Mouse (Mus musculus): ENCODE measurements at regions not wholly inside any gene's neighbourhood (a gene's known extent, or its start where the extent isn't known, plus 50 kb on each side); places are given as distances from the start of the nearest gene placed in this dataset.

DNA sequence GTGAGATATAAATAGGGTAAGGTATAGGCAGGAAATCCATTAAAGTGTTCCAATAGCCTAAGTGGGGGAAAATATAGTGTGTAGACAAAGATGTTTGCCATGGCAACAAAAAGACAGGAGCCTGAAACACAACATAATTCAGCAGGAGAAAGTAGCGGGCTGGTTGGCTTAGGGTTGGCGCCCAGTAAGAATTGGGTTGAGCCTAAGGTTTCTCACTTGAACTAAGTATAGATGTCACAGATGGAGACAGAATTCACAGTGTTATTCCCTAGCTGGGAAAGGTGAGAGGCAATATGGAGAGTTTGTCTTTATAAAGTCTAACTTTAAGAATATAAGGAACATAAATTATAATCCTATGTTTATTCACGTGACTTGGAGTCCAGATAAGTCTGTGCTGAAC lies 64.8 kb upstream of the Ogfrl1 start:
- DNase-seq: peak; percentile 21 to 30

DNA sequence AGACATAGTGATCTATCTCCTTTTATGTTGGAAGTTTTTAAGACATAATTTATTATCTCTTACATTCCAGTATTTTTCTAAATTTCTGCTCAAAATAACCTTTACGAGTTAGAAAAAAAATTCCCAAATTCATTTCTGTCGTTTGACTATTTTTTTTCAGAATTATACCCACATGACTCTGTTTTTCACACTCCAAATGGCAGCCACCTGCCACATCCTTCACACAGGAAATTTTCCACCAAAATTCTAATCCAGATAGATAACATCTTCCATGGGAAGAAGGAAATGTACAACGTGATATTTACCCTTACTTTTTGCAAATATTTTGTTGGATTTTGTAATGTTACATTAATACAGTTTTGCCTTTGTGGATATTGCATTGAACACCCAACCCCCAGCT lies 66.5 kb upstream of the Ogfrl1 start:
- DNase-seq: peak in 1 of 2 experiments; percentile 6

DNA sequence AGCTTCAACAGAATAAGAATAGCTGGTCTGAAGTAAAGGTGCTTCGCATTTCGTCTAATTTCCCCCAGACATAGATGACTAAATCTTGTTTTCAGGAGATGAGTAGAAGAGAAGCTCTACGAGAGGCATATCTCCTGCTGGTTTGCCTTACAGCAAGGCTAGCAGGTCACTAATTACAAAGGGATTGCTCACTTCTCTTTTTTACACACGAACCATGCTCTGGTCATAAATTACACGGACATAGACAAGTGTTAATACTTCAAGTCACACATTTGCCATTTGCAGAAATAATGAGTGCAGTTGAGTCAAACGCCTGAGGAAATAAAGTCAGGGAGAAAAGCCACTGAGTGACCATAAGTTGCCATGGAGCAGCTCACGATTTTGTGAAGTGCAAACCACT lies 68.8 kb upstream of the Ogfrl1 start:
- DNase-seq: no peak

DNA sequence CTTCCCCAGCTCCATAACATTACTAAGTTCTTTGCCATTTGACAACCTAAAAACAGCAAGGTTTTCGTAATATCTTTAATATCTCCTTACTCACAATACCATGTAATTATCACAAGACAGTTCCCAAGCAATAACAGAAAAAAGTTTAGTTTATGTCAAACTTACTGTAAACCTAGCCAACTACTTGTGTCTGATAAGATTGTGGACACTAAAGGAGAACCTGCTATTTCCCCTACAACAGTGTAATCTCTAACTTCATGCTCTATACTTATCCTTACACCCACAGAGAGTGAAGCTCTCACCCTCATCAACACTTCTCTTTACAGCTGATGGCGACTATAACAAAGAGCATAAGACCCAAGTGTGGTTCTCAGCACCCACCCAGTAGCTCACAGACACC lies 69.8 kb upstream of the Ogfrl1 start:
- no peak for DNase-seq

DNA sequence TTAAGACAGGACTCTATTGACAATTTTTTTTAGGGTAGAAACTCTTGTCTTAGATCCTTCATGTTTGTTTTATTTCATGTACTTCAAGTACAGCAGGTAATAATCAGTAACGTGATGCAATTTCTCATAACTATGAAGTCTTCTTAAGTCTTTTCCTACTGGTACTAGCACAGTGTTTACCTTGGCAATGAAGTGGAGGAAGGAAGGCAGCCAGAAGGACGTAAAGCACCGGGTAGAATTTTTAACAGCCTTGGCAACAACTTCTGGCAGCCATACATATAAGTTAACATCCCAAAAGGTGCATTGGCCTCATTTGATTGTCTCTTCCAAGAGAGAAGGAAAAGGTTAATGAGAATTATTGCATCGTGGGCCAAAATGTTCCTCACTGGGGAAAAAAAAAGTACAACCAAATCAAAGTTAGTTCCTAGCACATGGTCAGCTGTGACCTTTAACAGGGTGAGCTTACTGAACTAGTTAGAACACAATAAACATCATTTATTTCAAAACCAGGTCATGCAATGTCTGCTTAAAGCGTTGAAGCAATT lies 83.3 kb upstream of the Ogfrl1 start:
- DNase-seq: no peak

DNA sequence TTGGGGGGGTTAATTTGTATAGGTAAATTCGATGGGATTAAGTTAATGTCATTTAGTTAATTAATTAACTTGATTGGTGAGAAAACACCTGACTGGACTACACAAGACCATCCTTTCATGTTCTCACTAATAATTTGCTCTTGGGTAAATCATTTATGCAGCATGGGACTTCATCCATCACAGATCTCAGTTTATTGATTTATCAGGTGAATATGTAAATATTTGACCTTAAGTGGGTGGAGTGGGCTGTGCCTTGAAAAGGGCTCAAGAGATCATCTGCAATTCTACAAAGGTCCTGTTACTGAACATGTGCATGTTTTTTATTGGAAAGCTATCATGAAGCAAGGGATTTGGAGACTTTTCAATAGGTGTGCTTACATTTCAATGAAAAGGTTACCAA lies 87.0 kb upstream of the Ogfrl1 start:
- no peak for DNase-seq

DNA sequence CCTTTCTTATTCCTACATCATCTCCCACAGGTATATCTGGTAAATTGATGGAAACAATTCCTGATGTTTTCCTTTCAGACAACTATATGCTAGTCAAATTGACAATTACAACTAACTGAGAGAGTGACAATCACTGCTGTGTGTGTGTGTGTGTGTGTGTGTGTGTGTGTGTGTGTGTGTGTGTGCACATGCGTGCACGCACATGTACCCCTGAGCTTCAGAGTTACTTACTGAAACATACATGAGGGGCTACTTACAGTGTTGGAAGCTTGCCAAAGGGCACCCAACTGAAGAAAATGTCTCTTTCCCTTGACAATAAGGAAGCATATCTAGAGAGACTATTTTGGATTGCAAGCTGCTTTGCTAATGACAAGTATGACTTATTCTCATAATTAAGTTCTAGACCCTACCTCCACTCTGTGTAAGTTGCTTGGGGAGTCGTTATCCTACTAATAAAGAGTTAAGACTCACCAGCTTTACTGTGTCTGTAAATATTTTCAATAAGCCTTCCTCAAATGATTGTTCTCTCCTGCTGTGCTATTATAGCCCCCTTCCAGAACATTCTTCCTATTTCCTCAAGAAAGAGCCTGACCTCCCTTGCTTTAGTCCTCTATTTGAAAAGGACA lies 87.7 kb upstream of the Ogfrl1 start:
- peak in 1 of 2 experiments; percentile 11 for DNase-seq

DNA sequence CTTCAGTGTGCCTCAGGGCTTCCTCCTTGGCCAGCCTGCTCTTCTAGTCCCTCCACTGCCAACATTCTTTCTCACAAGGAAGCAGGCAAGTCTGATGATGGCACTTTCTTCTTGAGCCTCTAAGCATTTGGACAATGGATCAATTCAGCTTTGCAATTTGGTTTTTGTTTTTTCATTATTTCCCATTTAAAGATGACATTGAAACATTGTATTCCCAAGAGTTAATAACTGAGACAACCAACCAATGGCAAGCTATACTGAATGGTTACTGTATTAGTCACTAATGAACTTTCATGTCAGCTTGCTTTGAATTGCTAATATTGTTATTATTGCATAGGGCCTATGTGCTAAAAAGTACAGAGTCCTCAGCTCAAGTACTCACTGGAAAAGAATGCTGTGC lies 89.5 kb upstream of the Ogfrl1 start:
- DNase-seq: no peak

DNA sequence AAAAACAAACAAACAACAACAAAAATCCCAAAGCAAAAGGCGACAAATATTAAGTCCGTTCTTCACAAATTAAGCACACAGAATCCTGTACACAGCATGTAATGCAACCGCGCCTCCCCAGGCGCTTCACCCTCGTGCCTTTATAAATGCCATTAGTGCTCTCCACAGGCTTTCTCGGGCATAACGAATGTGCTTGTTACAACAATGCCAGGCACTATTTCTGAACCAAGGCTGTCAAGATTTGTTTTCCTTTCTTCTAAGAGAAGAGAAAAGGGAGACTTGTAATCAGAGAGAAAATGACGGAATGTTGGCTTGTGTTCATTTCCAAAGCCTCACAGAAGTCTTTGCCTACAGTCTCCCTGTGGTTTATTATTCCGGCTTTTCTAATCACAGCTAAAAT lies 93.1 kb upstream of the Ogfrl1 start:
- DNase-seq: peak; percentile 31 to 44

DNA sequence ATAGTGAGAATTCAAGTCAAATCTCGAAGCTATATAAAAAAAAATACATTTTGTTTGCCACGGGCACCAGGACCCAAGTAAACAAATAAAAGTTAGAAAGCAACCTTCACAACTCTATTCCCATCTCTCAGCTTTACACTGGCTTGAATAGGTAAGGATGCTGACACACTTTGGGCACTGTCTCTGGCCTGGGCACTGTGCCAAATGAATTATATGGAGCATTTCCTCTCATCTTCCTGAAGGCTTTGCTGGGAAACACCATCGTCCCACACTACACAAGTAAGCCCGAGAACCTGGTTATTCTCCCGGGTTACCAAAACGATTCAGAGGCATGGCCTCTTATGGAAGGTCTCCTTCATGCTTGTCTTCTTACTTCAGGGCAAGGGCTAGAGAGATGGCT lies 93.5 kb upstream of the Ogfrl1 start:
- DNase-seq: peak; percentile 80 to 81

DNA sequence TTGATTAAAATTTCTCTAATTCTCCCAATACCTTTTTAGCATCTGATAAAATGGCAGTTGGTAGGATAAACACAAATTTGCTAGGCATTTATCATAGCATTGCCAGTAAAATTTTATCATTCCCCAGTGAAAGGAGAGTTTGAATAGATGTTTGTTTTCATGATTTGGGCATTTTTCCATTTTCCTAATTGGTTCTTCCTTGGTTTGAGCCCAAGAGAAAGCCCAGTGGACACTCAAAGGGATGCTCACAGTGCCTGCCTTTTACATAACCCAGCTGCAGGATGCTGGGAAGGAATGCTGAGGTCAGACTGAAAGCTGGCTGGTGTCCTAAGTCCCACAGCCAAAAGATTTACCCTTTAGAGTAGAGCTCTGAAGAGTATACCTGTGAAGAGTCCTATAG lies 95.4 kb upstream of the Ogfrl1 start:
- no peak for DNase-seq

DNA sequence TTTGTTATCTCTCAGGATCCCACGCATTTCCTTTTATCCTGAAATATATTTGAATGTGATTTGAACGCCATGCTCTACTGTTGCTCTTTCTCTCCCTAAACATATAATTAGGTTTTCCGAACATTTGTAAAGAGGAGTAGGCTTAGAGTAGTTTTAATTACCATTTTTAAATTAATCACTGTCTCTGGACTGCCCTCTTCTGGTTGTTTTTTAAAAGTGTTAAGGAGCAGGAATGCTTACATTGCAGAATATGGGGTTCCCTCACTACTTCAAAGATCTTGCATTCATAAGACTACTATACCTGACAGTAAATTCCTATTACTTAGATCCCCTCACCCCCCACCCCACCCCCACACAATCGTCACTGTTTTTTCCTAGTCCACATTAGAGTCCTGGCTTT lies 97.8 kb upstream of the Ogfrl1 start:
- peak in 1 of 2 experiments; percentile 69 for DNase-seq

DNA sequence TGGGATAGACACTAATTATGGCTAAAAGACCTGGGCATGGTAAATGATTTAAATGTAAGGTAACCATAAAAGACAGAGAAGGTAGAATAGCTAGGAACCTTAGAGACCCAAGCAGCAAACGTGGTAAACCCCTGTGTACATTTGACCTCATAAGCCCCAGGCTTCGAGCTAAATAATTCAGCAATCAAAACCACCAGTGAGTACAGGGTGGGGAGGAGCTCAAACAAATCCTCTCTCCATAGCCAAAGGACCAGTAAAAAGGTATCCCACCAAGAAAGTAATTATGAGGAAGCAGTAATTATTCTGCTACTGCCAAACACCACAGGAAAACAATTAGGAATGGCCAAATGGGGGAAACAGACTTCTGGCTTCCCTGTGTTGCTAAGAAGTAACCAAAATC lies 122.5 kb upstream of the Ogfrl1 start:
- peak; percentile 11 to 13 for DNase-seq

DNA sequence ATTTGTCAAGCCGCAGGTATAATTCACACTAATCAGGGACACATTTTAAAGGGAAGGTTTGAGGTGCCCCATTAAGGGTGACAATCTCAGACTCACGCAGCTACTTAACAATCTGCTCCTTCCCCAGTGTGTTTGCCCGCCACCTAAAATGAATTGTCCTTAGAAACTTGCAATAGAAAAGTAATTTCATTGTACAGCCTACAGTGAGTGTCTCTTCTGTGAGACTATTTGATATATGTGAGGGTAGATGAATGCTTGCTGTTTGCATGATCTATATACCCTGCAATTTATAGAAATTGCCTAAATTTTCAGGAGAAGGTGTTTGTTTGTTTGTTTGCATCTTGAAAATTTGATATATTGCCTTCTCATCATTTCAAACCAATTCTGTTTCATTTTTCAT lies 135.1 kb upstream of the Ogfrl1 start:
- DNase-seq: no peak

DNA sequence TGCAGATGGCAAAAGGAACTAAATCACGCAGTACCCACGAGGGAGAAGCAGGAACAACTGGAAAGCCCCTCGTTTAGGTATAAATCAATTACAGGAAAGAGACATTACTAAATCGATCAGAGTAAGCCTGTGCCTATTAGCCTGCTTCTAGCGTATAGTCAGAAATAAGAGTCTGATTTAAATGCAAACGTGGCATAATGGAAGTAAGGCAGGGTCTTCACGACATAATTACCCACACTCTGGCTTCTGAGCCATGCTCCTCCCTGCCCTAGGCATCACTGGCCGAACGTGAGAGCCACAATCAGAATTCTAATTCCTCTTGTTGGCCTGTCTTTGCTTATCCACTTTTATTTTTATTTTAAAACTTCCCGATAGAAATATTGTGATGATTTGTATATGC lies 139.0 kb upstream of the Ogfrl1 start:
- no peak for DNase-seq

DNA sequence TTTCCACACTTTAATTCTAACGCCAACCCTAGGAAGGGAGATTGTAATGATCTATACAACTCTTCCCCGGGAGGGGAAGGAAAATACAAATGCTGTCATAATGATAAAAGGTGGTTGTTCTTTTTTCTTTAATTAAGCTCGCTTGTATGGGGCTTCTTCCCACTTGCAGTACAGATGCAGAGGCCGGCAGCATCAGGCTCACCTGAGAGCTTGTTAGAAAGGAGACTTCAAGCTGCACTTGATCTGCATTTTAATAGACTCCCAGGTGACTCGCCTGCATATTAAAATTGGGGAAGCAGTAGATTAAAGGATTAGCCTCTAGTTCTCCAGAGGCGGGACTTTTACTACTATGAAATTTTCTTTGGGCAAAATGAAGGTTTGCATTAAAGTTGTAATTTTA lies 140.8 kb upstream of the Ogfrl1 start:
- DNase-seq: no peak

DNA sequence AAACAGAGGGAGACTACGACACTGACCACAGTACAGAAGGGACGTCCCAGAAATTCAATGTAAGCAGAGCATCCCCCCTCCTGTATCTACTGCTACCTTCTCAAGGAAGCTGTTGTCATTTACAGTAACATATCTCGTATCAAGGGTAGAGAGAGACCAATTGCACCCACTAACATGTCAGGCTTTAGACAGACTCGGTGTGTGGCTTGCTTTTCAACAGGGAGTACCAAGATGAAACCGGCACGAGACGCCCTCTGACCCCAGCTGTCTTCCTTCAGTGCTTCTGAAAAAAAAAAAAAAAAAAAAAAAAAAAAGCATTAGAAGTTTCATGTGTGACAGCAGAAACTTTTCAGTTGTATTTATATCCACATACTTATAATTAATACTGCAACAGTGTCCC lies 143.0 kb upstream of the Ogfrl1 start:
- no peak for DNase-seq

DNA sequence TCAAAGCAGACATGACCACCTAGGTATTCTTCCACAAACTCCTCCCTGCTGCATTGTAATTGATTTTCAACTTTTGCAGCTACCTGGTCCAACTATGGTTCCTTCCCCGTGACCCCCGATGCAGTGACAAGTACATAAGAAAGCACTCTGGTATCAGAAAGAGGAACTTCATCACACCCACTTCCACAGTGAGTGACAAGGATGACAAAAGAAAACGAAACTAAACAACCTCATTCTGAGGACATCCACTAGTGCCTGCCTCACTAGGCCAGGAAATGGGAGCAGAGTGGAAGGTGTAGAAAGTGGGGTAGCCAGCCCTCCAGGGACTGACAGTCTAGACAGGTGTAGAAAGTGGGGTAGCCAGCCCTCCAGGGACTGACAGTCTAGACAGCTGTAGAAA lies 158.2 kb upstream of the Ogfrl1 start:
- no peak for DNase-seq

DNA sequence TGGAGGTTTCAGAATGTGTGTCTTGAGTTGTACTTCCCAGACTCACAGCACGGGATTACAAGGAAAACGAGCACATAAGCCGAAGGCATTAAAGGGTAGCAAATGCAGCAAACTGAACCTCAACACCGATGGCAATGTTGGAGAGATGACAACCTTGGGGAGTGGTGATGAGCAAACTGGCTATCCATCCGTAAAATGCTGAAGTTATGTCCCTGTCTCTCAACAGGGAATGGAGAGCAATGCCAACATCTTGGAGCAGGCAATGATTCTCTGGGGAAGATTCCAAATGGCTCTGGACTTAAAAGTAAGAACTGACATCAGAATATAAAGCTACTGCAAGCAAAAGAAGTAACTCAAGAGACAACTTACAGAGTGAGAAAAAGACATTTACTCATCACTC lies 170.5 kb upstream of the Ogfrl1 start:
- peak; percentile 40 to 63 for DNase-seq

DNA sequence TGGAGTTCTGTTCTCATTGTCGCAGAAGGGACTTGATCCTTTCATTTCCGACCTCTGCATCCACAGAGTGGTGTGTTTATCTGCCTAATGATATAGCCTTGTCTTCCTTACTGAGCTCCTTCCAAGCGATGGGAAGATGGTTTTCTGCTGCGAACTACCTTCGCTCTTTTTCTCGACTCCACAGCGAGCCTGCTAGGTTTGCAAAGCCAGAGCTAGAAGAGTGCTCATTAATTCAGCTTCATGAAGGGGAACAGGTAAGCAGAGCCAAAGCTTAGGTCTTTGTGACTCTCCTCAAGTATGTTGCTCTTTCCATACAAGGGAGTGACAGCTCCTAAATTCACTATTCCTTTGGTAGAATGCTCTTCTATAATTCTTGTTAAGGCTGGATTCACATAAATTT lies 176.9 kb upstream of the Ogfrl1 start:
- peak in 1 of 2 experiments; percentile 9 for DNase-seq

DNA sequence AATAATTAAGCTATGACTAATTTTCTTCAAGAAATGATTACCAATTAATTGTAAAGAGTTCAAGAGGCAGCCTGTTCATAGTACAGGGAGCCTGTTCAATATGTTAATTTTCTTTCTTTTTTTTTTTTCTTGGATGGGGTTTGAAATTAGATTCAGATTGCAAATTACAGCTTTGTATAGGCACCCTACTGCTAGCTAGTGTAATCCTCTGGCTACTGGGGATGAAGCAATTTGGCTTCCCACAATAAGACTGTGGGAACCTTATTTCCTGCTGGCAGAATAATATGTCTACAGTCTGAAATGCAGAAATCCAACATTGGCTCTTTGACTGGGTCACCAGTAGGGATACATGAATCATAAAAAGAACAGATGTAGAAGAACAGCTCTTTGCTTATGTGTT lies 177.4 kb upstream of the Ogfrl1 start:
- DNase-seq: peak; percentile 15 to 47

DNA sequence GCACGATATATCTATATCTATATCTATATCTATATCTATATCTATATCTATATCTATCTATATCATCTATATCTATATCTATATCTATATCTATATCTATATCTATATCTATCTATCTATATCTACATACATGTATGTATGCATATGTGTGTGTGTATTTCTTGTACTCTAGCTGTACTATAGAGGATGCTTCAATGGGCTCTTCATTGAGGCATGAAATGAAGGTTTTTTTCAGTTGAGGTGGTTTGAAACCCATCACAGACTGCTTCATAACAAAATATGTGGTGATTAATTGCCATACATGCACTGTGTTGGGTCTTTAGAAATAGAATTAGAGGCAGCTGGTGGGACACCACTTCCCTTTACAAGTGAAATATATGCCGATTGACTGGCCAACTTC lies 177.9 kb upstream of the Ogfrl1 start:
- no peak for DNase-seq

DNA sequence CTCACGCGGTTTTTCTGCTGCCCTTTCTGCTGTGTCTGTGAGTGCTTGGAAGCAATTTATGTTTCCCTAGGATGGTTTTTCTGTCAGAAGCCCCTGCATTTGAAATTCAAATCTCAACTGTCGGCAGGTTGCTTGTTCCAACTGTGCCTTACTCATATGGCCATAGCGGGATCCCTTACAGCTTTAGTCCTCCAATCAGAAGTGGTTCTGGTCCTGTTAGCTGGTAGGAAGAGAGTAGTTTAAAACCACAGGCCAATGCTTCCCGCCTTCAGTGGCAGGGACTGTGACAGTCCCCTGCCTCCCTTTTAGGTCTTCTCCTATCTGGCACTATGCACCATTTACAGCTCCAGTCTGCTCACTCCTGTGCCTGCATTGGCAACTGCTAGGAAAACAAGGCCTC lies 178.6 kb upstream of the Ogfrl1 start:
- peak in 1 of 2 experiments; percentile 4 for DNase-seq

DNA sequence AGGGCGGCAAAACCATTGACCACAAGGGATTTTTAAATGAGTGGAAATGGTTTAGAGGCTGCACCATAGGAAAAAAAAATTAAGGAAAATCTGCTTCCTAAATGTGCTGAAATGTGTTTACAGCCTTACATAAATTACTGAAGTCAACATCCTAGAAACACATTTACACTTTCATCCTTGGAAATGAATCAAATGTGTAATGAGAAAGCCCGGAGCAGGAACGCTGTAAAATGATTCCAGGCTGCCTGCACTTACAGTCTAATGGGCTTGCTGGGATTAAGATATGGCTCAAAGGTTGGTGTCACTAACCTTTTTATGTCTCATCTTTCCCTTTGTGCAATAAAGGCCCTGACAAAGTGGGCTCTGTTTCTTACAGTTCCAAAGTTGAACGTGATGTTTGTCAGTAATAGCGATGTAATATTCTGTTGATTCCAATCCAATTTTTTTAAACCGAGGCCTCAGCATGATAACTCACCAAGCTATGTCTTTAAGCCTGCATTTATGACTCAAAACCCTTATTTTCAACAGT lies 172.1 kb upstream of the B3gat2 start:
- no peak for DNase-seq

DNA sequence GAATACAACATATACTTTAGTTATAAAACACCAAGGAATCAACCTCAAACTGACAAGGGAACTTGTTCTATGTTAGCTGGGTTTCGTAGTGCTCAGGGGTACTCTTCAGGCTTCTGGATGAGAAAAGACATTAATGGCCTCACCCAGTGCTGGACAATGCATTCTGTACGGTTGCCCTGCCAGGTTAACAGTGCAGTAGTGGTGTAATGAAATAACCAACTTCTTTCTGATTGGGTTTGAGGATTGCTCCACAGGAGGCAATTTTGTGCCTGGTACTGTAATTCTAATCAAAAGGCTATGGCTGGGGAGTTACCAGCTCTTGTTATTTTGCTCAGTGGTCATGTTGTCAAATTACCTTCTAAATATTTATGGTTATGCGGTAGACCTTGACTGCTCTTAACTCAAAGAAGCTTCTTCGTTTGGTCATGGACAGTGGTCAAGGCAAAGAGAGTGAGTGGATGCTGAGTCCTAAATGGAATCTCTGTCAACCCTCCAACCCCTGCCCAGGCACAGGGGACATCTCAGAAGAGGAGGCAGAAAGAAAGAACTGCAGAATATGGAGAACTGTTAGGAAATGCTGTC lies 158.8 kb upstream of the B3gat2 start:
- DNase-seq: no peak

All from cerebellum, postnatal 10 days (tissue).